Mouse (Mus musculus) common myeloid progenitor, adult 5-6 weeks (primary cell): ENCODE measurements at regions not wholly inside any gene's neighbourhood (a gene's known extent, or its start where the extent isn't known, plus 50 kb on each side); places are given as distances from the start of the nearest gene placed in this dataset.

Source experiments
- ATAC-seq: replicated peaks from 2 replicates; pipeline ENCODE4 v1.8.0; 2016; ENCODE audit warnings: low read depth, mild to moderate bottlenecking, moderate TSS enrichment, inconsistent platforms; ENCODE audit not compliant: poor library complexity, severe bottlenecking

- ATAC-seq = no peak
Measured at GRCm38 (mm10) chr17:14505415-14505814, 188.6 kb downstream of the Thbs2 start.

GRCm38 (mm10) chr17:14503670-14504069 lies 190.4 kb downstream of the Thbs2 start:
- no peak for ATAC-seq

- ATAC-seq = no peak
Measured at GRCm38 (mm10) chr17:14501341-14501740, 192.7 kb downstream of the Thbs2 start.

GRCm38 (mm10) chr17:14497086-14497485 lies 196.9 kb downstream of the Thbs2 start:
- ATAC-seq = no peak

GRCm38 (mm10) chr17:14493751-14494320 lies 200.2 kb downstream of the Thbs2 start:
- ATAC-seq = no peak

- ATAC-seq = no peak
Measured at GRCm38 (mm10) chr17:14492936-14493335, 201.1 kb downstream of the Thbs2 start.

- ATAC-seq = no peak
Measured at GRCm38 (mm10) chr17:14481746-14482145, 202.4 kb downstream of the Smoc2 start.

- ATAC-seq = no peak
Measured at GRCm38 (mm10) chr17:14478938-14479505, 199.7 kb downstream of the Smoc2 start.

GRCm38 (mm10) chr17:14476707-14477106 lies 197.4 kb downstream of the Smoc2 start:
- no peak for ATAC-seq

GRCm38 (mm10) chr17:14475778-14476647 lies 196.7 kb downstream of the Smoc2 start:
- ATAC-seq = no peak

GRCm38 (mm10) chr17:14475277-14475676 lies 196.0 kb downstream of the Smoc2 start:
- ATAC-seq = no peak

GRCm38 (mm10) chr17:14468754-14469488 lies 189.6 kb downstream of the Smoc2 start:
- ATAC-seq = no peak

- no peak for ATAC-seq
Measured at GRCm38 (mm10) chr17:14455251-14455743, 176.0 kb downstream of the Smoc2 start.
